Comparison of ENCODE assay signal across 29 mouse cellular contexts in genomic region chrX:157801669-157802068, GRCm38 (mm10). TPM values are rescaled to one million over a fixed set of nuclear protein-coding genes. Genes with fewer than 3 reads are reported as not detected.
DNase-seq lines count a peak whose midpoint lies in the region; ATAC-seq lines count a peak whose summit lies in the region.
"Had no signal": no experiment of that assay in that cellular context is flagged by ENCODE, and none has a peak within 500 bp of the region (broad histone marks: within the 10 kb centered on the region; RNA-seq: fewer than 3 reads in every experiment).

No protein-coding gene starts in this region.

- no peak overlapping the region for H3K4me3 ChIP-seq in hindbrain, embryonic 10.5 days
- H3K4me3 ChIP-seq: embryonic facial prominence, embryonic 13.5 days; embryonic facial prominence, embryonic 15.5 days; erythroblast, embryonic 14.5 days; forebrain, embryonic 10.5 days; forebrain, embryonic 12.5 days had no signal

- ATAC-seq in granulocyte monocyte progenitor cell, adult 5-6 weeks (replicated peaks; ENCODE audit: poor library complexity, severe bottlenecking): peak; percentile 100
- peak; percentile 100 for ATAC-seq in megakaryocyte, adult 5-6 weeks (ENCODE audit: poor library complexity, severe bottlenecking)
- ATAC-seq: activated CD4-positive, CD25-positive, alpha-beta regulatory T cell, adult 4 months; forebrain, embryonic 14.5 days; forebrain, embryonic 16.5 days; Patski had no signal

- WGBS in hindbrain, embryonic 10.5 days: 98% methylated on average over 2 of the region's 2 CpGs

- no peak overlapping the region for H3K27ac ChIP-seq in hindbrain, embryonic 10.5 days
- H3K27ac ChIP-seq: embryonic facial prominence, embryonic 13.5 days; embryonic facial prominence, embryonic 15.5 days; forebrain, embryonic 10.5 days; forebrain, embryonic 12.5 days had no signal

- H3K4me1 ChIP-seq in hindbrain, embryonic 10.5 days (replicated peaks): no peaks in the 10 kb centered on the region
- H3K4me1 ChIP-seq: embryonic facial prominence, embryonic 13.5 days; embryonic facial prominence, embryonic 15.5 days; forebrain, embryonic 10.5 days; forebrain, embryonic 12.5 days had no signal

- DNase-seq in A20 (ENCODE audit: low read depth, low spot score): peak; percentile 32
- DNase-seq in c-Kit-positive CD71-negative TER-119-negative erythroid progenitor cells, embryonic 14.5 days (ENCODE audit: low read depth): peak; percentile 2
- no peak for DNase-seq in frontal cortex, postnatal 36 days (ENCODE audit: low spot score in 2 of 2)
- no peak for DNase-seq in hindbrain, embryonic 10.5 days (ENCODE audit: low spot score)
- DNase-seq in left cerebral cortex, postnatal 25 days (ENCODE audit: low spot score in 2 of 2): no peak
- DNase-seq in spleen, postnatal 4 days (ENCODE audit: low spot score in 2 of 2): no peak
- DNase-seq: adrenal gland, adult 8-10 months; adrenal gland, postnatal 14 days; adrenal gland, postnatal 36 days; cerebellum, adult 11 months; cerebellum, adult 18-20 months; cerebellum, adult 9-10 months; cerebellum, postnatal 10 days; cerebellum, postnatal 25 days; embryo, embryonic 11 days had no signal

- H3K9me3 ChIP-seq in hindbrain, embryonic 10.5 days: no peaks in the 10 kb centered on the region
- H3K9me3 ChIP-seq: embryonic facial prominence, embryonic 13.5 days; embryonic facial prominence, embryonic 15.5 days; forebrain, embryonic 10.5 days; forebrain, embryonic 12.5 days; G1E had no signal

- intact Hi-C loops in left cerebral cortex, postnatal 25 days (cut with DNase I): no loop called here

- no peaks in the 10 kb centered on the region for H3K36me3 ChIP-seq in hindbrain, embryonic 10.5 days
- H3K36me3 ChIP-seq: embryonic facial prominence, embryonic 13.5 days; embryonic facial prominence, embryonic 15.5 days; forebrain, embryonic 10.5 days; forebrain, embryonic 12.5 days; G1E had no signal

- no peaks in the 10 kb centered on the region for H3K27me3 ChIP-seq in hindbrain, embryonic 10.5 days (ENCODE audit: insufficient read depth, poor library complexity, severe bottlenecking)
- H3K27me3 ChIP-seq: embryonic facial prominence, embryonic 13.5 days; embryonic facial prominence, embryonic 15.5 days; forebrain, embryonic 12.5 days had no signal

RNA-seq across cellular contexts. Expression of gene Klhl34, which starts 16.6 kb away (rescaled TPM):
- total RNA-seq in granulocyte monocyte progenitor cell, adult 5-6 weeks (2014; fragmentation: Nextera tagmentation): not detected in 2 replicates
- total RNA-seq in granulocyte monocyte progenitor cell, adult 5-6 weeks (2017): not detected in 2 replicates
- total RNA-seq in megakaryocyte, adult 5-6 weeks (2015): not detected in 2 replicates
- total RNA-seq in megakaryocyte, adult 5-6 weeks (2017): not detected in 2 replicates
- polyA plus RNA-seq in hindbrain, embryonic 10.5 days (2016; fragmentation: Nextera tagmentation; extraction: Ambion mirVana): 0.95 and 1.8 TPM in 2 replicates
- total RNA-seq in left cerebral cortex, postnatal 25 days (2021): under 1 TPM in 1 of 2 experiments, not detected in 1; 0.23 TPM
- total RNA-seq: adrenal gland, adult 18-20 months; adrenal gland, postnatal 14 days; adrenal gland, postnatal 36 days had no signal
- polyA plus RNA-seq: activated CD4-positive, CD25-positive, alpha-beta regulatory T cell, adult 4 months; C2C12; erythroblast, embryonic 14.5 days; G1E; Patski had no signal

Comparison
In these comparisons a context has a peak if more than half of its experiments do, and no peak if none do; other contexts are left out.
1. DNase-seq: peak in A20 (single experiment) and c-Kit-positive CD71-negative TER-119-negative erythroid progenitor cells, embryonic 14.5 days (single experiment); none in frontal cortex, postnatal 36 days (0 of 2), hindbrain, embryonic 10.5 days (single experiment), left cerebral cortex, postnatal 25 days (0 of 2) and spleen, postnatal 4 days (0 of 2).